22 mouse cellular contexts compared by ENCODE assay signal in genomic region chr2:109983435-109983834, GRCm38 (mm10). TPM values are rescaled to one million over a fixed set of nuclear protein-coding genes. Genes with fewer than 3 reads are reported as not detected.
DNase-seq lines count a peak whose midpoint lies in the region; ATAC-seq and TF ChIP-seq lines count a peak whose summit lies in the region.
"Had no signal": no experiment of that assay in that cellular context is flagged by ENCODE, and none has a peak within 500 bp of the region (broad histone marks: within the 10 kb centered on the region; RNA-seq: fewer than 3 reads in every experiment).

No protein-coding gene starts in this region.

- no peak for TF ChIP-seq EP300 in liver, postnatal 0 days (IDR thresholded peaks at IDR 0.05; ENCODE audit: low read depth)
- no peak for TF ChIP-seq EP300 in stomach, postnatal 0 days (optimal IDR thresholded peaks at IDR 0.05)

- H3K4me3 ChIP-seq in kidney, adult 2 months (ENCODE audit: insufficient read depth, low read depth, low read length), result no peak overlapping the region
- no peak overlapping the region for H3K4me3 ChIP-seq in liver, postnatal 0 days (ENCODE audit: low read depth, low read length)
- no peak overlapping the region for H3K4me3 ChIP-seq in stomach, postnatal 0 days (ENCODE audit: low read depth, low read length)
- H3K4me3 ChIP-seq in hindbrain, embryonic 11.5 days (ENCODE audit: low read depth, low read length), result no peak overlapping the region
- H3K4me3 ChIP-seq: embryonic facial prominence, embryonic 10.5 days; forebrain, embryonic 13.5 days; heart, adult 2 months; heart, embryonic 15.5 days had no signal

- H3K36me3 ChIP-seq in kidney, adult 2 months (ENCODE audit: control insufficient read depth, insufficient read depth, low read length), result no peaks in the 10 kb centered on the region; the same call in 1 of the 2 replicates
- H3K36me3 ChIP-seq in liver, postnatal 0 days (replicated peaks; ENCODE audit: insufficient read depth, low read length), result no peaks in the 10 kb centered on the region
- no peaks in the 10 kb centered on the region for H3K36me3 ChIP-seq in stomach, postnatal 0 days (ENCODE audit: control insufficient read depth, insufficient read depth, low read length)
- H3K36me3 ChIP-seq in hindbrain, embryonic 11.5 days (ENCODE audit: control insufficient read depth, insufficient read depth, low read length), result no peaks in the 10 kb centered on the region
- H3K36me3 ChIP-seq: heart, embryonic 15.5 days had no signal

- 0 out of 2 replicates have a peak overlapping the region, but pooled peaks have one; percentile 40 for H3K27ac ChIP-seq in kidney, adult 2 months (ENCODE audit: insufficient read depth, low read depth, low read length)
- H3K27ac ChIP-seq in liver, postnatal 0 days (ENCODE audit: low read depth), result peak overlapping the region; percentile 85
- no peak overlapping the region for H3K27ac ChIP-seq in stomach, postnatal 0 days (replicated peaks)
- H3K27ac ChIP-seq in hindbrain, embryonic 11.5 days (ENCODE audit: low read depth, low read length), result no peak overlapping the region
- H3K27ac ChIP-seq: embryonic facial prominence, embryonic 10.5 days; forebrain, embryonic 13.5 days; heart, adult 2 months; heart, embryonic 15.5 days had no signal

- H3K4me2 ChIP-seq in liver, postnatal 0 days (ENCODE audit: low read depth, low read length), result 0 out of 2 replicates have a peak overlapping the region, but pooled peaks have one; percentile 13
- no peak overlapping the region for H3K4me2 ChIP-seq in stomach, postnatal 0 days (replicated peaks; ENCODE audit: low read depth)
- no peak overlapping the region for H3K4me2 ChIP-seq in hindbrain, embryonic 11.5 days (replicated peaks; ENCODE audit: low read depth, low read length)
- H3K4me2 ChIP-seq: forebrain, embryonic 13.5 days; heart, embryonic 11.5 days; heart, embryonic 15.5 days had no signal

- no peak overlapping the region for H3K9ac ChIP-seq in liver, postnatal 0 days (replicated peaks)
- no peak overlapping the region for H3K9ac ChIP-seq in stomach, postnatal 0 days (ENCODE audit: low read length)
- no peak overlapping the region for H3K9ac ChIP-seq in hindbrain, embryonic 11.5 days (ENCODE audit: low read depth, low read length)
- H3K9ac ChIP-seq: forebrain, embryonic 13.5 days; forebrain, postnatal 0 days; heart, embryonic 15.5 days had no signal

- 34% methylated on average over 6 of the region's 6 CpGs for WGBS in kidney, adult 2 months
- WGBS in liver, postnatal 0 days (ENCODE audit: insufficient replicate concordance), result 56% methylated on average over 6 of the region's 6 CpGs
- WGBS in stomach, postnatal 0 days, result 34% methylated on average over 6 of the region's 6 CpGs
- WGBS in hindbrain, embryonic 11.5 days, result 94% methylated on average over 6 of the region's 6 CpGs

- TF ChIP-seq CTCF in kidney, adult 2 months (conservative IDR thresholded peaks at IDR 0.05; ENCODE audit: insufficient read depth, insufficient read length, low read depth, low read length), result no peak
- no peak for TF ChIP-seq CTCF in liver, postnatal 0 days (IDR thresholded peaks at IDR 0.05; ENCODE audit: low read depth)
- no peak for TF ChIP-seq CTCF in stomach, postnatal 0 days (IDR thresholded peaks at IDR 0.05; ENCODE audit: low read depth)

- no peak for TF ChIP-seq POLR2A in kidney, adult 2 months (IDR thresholded peaks at IDR 0.05; ENCODE audit: low read depth, low read length)

- DNase-seq in kidney, adult 2 months, result peak; percentile 91
- no peak for DNase-seq in kidney, postnatal 4 days
- no peak for DNase-seq in liver, postnatal 0 days
- no peak for DNase-seq in liver
- DNase-seq in kidney, postnatal 14 days, result peak; percentile 78
- peak; percentile 46 for DNase-seq in stomach, postnatal 0 days (ENCODE audit: low spot score)
- no peak for DNase-seq in thymus, postnatal 4 days
- DNase-seq in hindbrain, embryonic 11.5 days (ENCODE audit: low spot score), result no peak
- DNase-seq: adrenal gland, adult 8-10 months; adrenal gland, postnatal 36 days; cerebellum, adult 2 months; cerebellum, postnatal 10 days; forebrain, postnatal 0 days; gastrocnemius, postnatal 14 days; heart, adult 2 months; heart, postnatal 14 days had no signal

- no peaks in the 10 kb centered on the region for H3K27me3 ChIP-seq in kidney, adult 2 months (replicated peaks; ENCODE audit: control insufficient read depth, insufficient read depth, low read length)
- no peaks in the 10 kb centered on the region for H3K27me3 ChIP-seq in liver, postnatal 0 days (ENCODE audit: insufficient read depth, low read length)
- H3K27me3 ChIP-seq in stomach, postnatal 0 days (ENCODE audit: control insufficient read depth, insufficient read depth, low read length), result no peaks in the 10 kb centered on the region
- no peaks in the 10 kb centered on the region for H3K27me3 ChIP-seq in hindbrain, embryonic 11.5 days (ENCODE audit: control insufficient read depth, insufficient read depth, low read length)
- H3K27me3 ChIP-seq: heart, embryonic 15.5 days had no signal

- no peak for ATAC-seq in liver, postnatal 0 days
- peak; percentile 83 for ATAC-seq in stomach, postnatal 0 days (ENCODE audit: low FRiP score, low TSS enrichment)
- ATAC-seq in hindbrain, embryonic 11.5 days (ENCODE audit: low FRiP score), result no peak
- ATAC-seq: CD4-positive, CD25-positive, alpha-beta regulatory T cell, adult 4 months; forebrain, embryonic 13.5 days; forebrain, postnatal 0 days had no signal

- H3K9me3 ChIP-seq in liver, postnatal 0 days (ENCODE audit: low read length), result no peaks in the 10 kb centered on the region
- H3K9me3 ChIP-seq in stomach, postnatal 0 days (ENCODE audit: control insufficient read depth, low read length), result no peaks in the 10 kb centered on the region
- H3K9me3 ChIP-seq in hindbrain, embryonic 11.5 days (ENCODE audit: control insufficient read depth, low read length), result no peaks in the 10 kb centered on the region
- H3K9me3 ChIP-seq: embryonic facial prominence, embryonic 10.5 days; forebrain, embryonic 13.5 days; G1E; heart, embryonic 15.5 days had no signal

- H3K4me1 ChIP-seq in kidney, adult 2 months (ENCODE audit: control insufficient read depth, insufficient read depth, low read length), result peaks cover 54% of the 10 kb centered on the region
- H3K4me1 ChIP-seq in liver, postnatal 0 days (ENCODE audit: insufficient read depth), result peaks cover 41% of the 10 kb centered on the region
- H3K4me1 ChIP-seq in stomach, postnatal 0 days (replicated peaks; ENCODE audit: control insufficient read depth, insufficient read depth), result peaks cover 3% of the 10 kb centered on the region; the same call in 1 of the 2 replicates
- H3K4me1 ChIP-seq in hindbrain, embryonic 11.5 days (replicated peaks; ENCODE audit: control insufficient read depth, insufficient read depth, low read length), result peaks cover 5% of the 10 kb centered on the region; the same call in 1 of the 2 replicates
- H3K4me1 ChIP-seq: forebrain, embryonic 13.5 days had no signal

RNA-seq across cellular contexts. Expression of gene Ccdc34, which starts 34.2 kb away (rescaled TPM):
- polyA plus RNA-seq in kidney, adult 2 months (2012; rRNA removed), result 4.2 and 4.6 TPM in 2 replicates
- 14.5 and 14.6 TPM in 2 replicates for polyA plus RNA-seq in liver, postnatal 0 days (2015; fragmentation: Nextera tagmentation; extraction: Ambion mirVana)
- polyA plus RNA-seq in stomach, postnatal 0 days (2015; fragmentation: Nextera tagmentation; extraction: Ambion mirVana), result 16.1 and 18.7 TPM in 2 replicates
- 57.4 and 65.0 TPM in 2 replicates for polyA plus RNA-seq in hindbrain, embryonic 11.5 days (2014; fragmentation: Nextera tagmentation; extraction: Ambion mirVana)

Comparison
In these comparisons a context has a peak if more than half of its experiments do, and no peak if none do; other contexts are left out.
1. DNase-seq: peak in kidney, adult 2 months (single experiment), kidney, postnatal 14 days (single experiment) and stomach, postnatal 0 days (single experiment); none in kidney, postnatal 4 days (0 of 2), liver, postnatal 0 days (single experiment), liver (single experiment), thymus, postnatal 4 days (single experiment) and hindbrain, embryonic 11.5 days (single experiment).
2. H3K27ac ChIP-seq: peak in kidney, adult 2 months (single experiment) and liver, postnatal 0 days (single experiment); none in stomach, postnatal 0 days (single experiment) and hindbrain, embryonic 11.5 days (single experiment).